Mouse (Mus musculus) liver, embryonic 12.5 days (tissue): Measurements from ENCODE around the gene B3gntl1. TPM values are rescaled to one million over a fixed set of nuclear protein-coding genes. Genes with fewer than 3 reads are reported as not detected.

Experiments used
- ATAC-seq: fragments of 200-750 bp; cut with Nextera tagmentation; 2 replicates; pipeline ENCODE4 v1.8.0; 2017; ENCODE audit warnings: moderate number of reproducible peaks, mild to moderate bottlenecking, moderate library complexity
- H3K27ac ChIP-seq: fragments of 300-500 bp; sonication (generic); 2 replicates; pipeline ENCODE4 v1.5.1; 2016; ENCODE audit warnings: mild to moderate bottlenecking
- H3K27me3 ChIP-seq: fragments of 300-500 bp; sonication (generic); replicated peaks from 2 replicates; pipeline ENCODE4 v1.6.1; 2016; ENCODE audit warnings: mild to moderate bottlenecking, moderate library complexity
- H3K36me3 ChIP-seq: fragments of 300-500 bp; sonication (generic); 2 replicates; pipeline ENCODE4 v1.6.1; 2016; ENCODE audit warnings: mild to moderate bottlenecking, moderate library complexity
- H3K4me1 ChIP-seq: fragments of 300-500 bp; sonication (generic); 2 replicates; pipeline ENCODE4 v1.6.1; 2016
- H3K4me2 ChIP-seq: fragments of 300-500 bp; sonication (generic); 2 replicates; pipeline ENCODE4 v1.6.1; 2016; ENCODE audit warnings: mild to moderate bottlenecking, moderate library complexity
- H3K4me3 ChIP-seq: fragments of 300-500 bp; sonication (generic); 2 replicates; pipeline ENCODE4 v1.5.1; 2016; ENCODE audit warnings: mild to moderate bottlenecking, moderate library complexity
- H3K9ac ChIP-seq: fragments of 300-500 bp; sonication (generic); 2 replicates; pipeline ENCODE4 v1.6.1; 2016; ENCODE audit warnings: mild to moderate bottlenecking, moderate library complexity
- H3K9me3 ChIP-seq: fragments of 300-500 bp; sonication (generic); replicated peaks from 2 replicates; pipeline ENCODE4 v1.6.1; 2016; ENCODE audit warnings: mild to moderate bottlenecking, moderate library complexity
- WGBS: fragments of 180-500 bp; shearing (Covaris S2); methylation state at CpG from one replicate; pipeline ENCODE4 v1.1.7; 2016; ENCODE audit not compliant: insufficient replicate concordance; 5-methylcytosine and 5-hydroxymethylcytosine counted together
- polyA plus RNA-seq: library from polyadenylated mRNA; unstranded; fragments of >200 nt; fragmentation: Nextera tagmentation; extraction: Ambion mirVana; gene quantifications from 2 replicates; pipeline ENCODE4 v1.2.1, GENCODE M21; 2016

Gene B3gntl1
- 2.5 and 2.9 TPM in 2 replicates for polyA plus RNA-seq

- Histone ChIP-seq H3K9ac (peak within 1 kb of the TSS; percentile 68), H3K27me3 (no peaks in the 10 kb centered on the region), H3K4me3 (peak within 1 kb of the TSS; percentile 72), H3K4me2 (peak within 1 kb of the TSS; percentile 93), H3K9me3 (no peaks in the 10 kb centered on the region), H3K36me3 (peaks cover 5% of the 10 kb centered on the region; the same call in 1 of the 2 replicates), H3K4me1 (peaks cover 17% of the 10 kb centered on the region), H3K27ac (peak within 1 kb of the TSS; percentile 76)
- ATAC-seq = peak; percentile 100
- WGBS = under 1% methylated on average over 46 of the region's 46 CpGs
These were observed at the start of gene B3gntl1 for GRCm38 (mm10) chr11:121672990-121673572. TSS of gene B3gntl1 (minus strand) at chr11:121673153.

GRCm38 (mm10) chr11:121722434-121722833 is 49.5 kb upstream of the B3gntl1 start:
- Histone ChIP-seq H3K36me3 (no peaks in the 10 kb centered on the region), H3K9ac (no peak overlapping the region), H3K4me2 (no peak overlapping the region)

GRCm38 (mm10) chr11:121720752-121721151 is 47.8 kb upstream of the B3gntl1 start:
- 69% methylated on average over 3 of the region's 3 CpGs for WGBS

More at GRCm38 (mm10) chr11:121722434-121722833, 49.5 kb upstream of the B3gntl1 start:
- Histone ChIP-seq H3K4me1 (no peaks in the 10 kb centered on the region), H3K4me3 (no peak overlapping the region), H3K27ac (no peak overlapping the region), H3K9me3 (no peaks in the 10 kb centered on the region), H3K27me3 (no peaks in the 10 kb centered on the region)
- ATAC-seq = no peak
- 43% methylated on average over 2 of the region's 2 CpGs for WGBS

GRCm38 (mm10) chr11:121717724-121718123 is 44.8 kb upstream of the B3gntl1 start:
- H3K4me1 ChIP-seq = no peaks in the 10 kb centered on the region
- no peaks in the 10 kb centered on the region for H3K36me3 ChIP-seq
- 45% methylated on average over 6 of the region's 6 CpGs for WGBS
- no peak overlapping the region for H3K27ac ChIP-seq
- no peak overlapping the region for H3K9ac ChIP-seq
- no peak overlapping the region for H3K4me2 ChIP-seq
- no peaks in the 10 kb centered on the region for H3K27me3 ChIP-seq
- no peak for ATAC-seq
- no peak overlapping the region for H3K4me3 ChIP-seq
- no peaks in the 10 kb centered on the region for H3K9me3 ChIP-seq

More at GRCm38 (mm10) chr11:121720752-121721151, 47.8 kb upstream of the B3gntl1 start:
- no peak overlapping the region for H3K27ac ChIP-seq
- no peak overlapping the region for H3K4me2 ChIP-seq
- no peak overlapping the region for H3K9ac ChIP-seq
- no peaks in the 10 kb centered on the region for H3K27me3 ChIP-seq
- H3K4me3 ChIP-seq = no peak overlapping the region
- H3K4me1 ChIP-seq = no peaks in the 10 kb centered on the region
- no peaks in the 10 kb centered on the region for H3K36me3 ChIP-seq
- no peak for ATAC-seq
- no peaks in the 10 kb centered on the region for H3K9me3 ChIP-seq

- no peak for ATAC-seq
- Histone ChIP-seq H3K9me3 (no peaks in the 10 kb centered on the region), H3K36me3 (no peaks in the 10 kb centered on the region), H3K4me2 (no peak overlapping the region), H3K4me3 (no peak overlapping the region), H3K4me1 (no peaks in the 10 kb centered on the region), H3K27me3 (peaks cover under 1% of the 10 kb centered on the region; the same call in 1 of the 2 replicates), H3K9ac (no peak overlapping the region), H3K27ac (no peak overlapping the region)
- WGBS = 68% methylated on average over 2 of the region's 2 CpGs
These were observed 42.0 kb upstream of the B3gntl1 start for GRCm38 (mm10) chr11:121714745-121715485.

- no peak overlapping the region for H3K27ac ChIP-seq
- H3K9me3 ChIP-seq = no peaks in the 10 kb centered on the region
- WGBS = 67% methylated on average over 2 of the region's 2 CpGs
- ATAC-seq = no peak
- no peak overlapping the region for H3K4me3 ChIP-seq
- H3K36me3 ChIP-seq = no peaks in the 10 kb centered on the region
- no peak overlapping the region for H3K9ac ChIP-seq
- H3K4me2 ChIP-seq = no peak overlapping the region
- H3K27me3 ChIP-seq = peaks cover 12% of the 10 kb centered on the region; the same call in 1 of the 2 replicates
- no peaks in the 10 kb centered on the region for H3K4me1 ChIP-seq
These were observed 40.6 kb upstream of the B3gntl1 start for GRCm38 (mm10) chr11:121713569-121713968.

- ATAC-seq = no peak
- Histone ChIP-seq H3K4me2 (no peak overlapping the region), H3K27me3 (peaks cover 18% of the 10 kb centered on the region), H3K4me3 (no peak overlapping the region), H3K36me3 (no peaks in the 10 kb centered on the region), H3K27ac (no peak overlapping the region), H3K4me1 (no peaks in the 10 kb centered on the region), H3K9me3 (no peaks in the 10 kb centered on the region), H3K9ac (no peak overlapping the region)
- 47% methylated on average over 6 of the region's 6 CpGs for WGBS
These were observed 40.0 kb upstream of the B3gntl1 start for GRCm38 (mm10) chr11:121712987-121713386.

DNA sequence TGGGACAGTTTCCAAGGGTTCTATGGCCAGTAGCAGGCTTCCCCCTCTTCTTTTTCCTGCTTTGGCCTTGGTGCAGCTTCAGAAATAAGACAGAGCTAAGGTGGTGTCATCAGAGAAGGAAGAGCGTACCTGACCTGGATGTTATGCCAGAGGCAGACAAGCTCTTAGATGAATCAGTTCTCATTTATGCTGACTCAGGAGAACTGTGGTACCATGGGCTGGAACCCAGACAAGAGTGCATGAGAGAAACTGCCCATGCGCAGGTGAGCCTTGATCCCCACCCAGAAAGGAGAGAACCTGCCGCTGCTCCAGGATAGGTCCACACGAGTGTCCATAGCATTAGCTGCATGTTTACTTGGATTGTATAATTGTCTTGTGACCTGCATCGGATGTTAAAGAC is 37.3 kb upstream of the B3gntl1 start:
- no peak overlapping the region for H3K4me3 ChIP-seq
- H3K9ac ChIP-seq = no peak overlapping the region
- H3K27ac ChIP-seq = no peak overlapping the region
- H3K27me3 ChIP-seq = peaks cover 36% of the 10 kb centered on the region
- H3K4me1 ChIP-seq = no peaks in the 10 kb centered on the region
- 79% methylated on average over 5 of the region's 5 CpGs for WGBS
- H3K36me3 ChIP-seq = no peaks in the 10 kb centered on the region
- no peak for ATAC-seq
- no peak overlapping the region for H3K4me2 ChIP-seq
- H3K9me3 ChIP-seq = no peaks in the 10 kb centered on the region

DNA sequence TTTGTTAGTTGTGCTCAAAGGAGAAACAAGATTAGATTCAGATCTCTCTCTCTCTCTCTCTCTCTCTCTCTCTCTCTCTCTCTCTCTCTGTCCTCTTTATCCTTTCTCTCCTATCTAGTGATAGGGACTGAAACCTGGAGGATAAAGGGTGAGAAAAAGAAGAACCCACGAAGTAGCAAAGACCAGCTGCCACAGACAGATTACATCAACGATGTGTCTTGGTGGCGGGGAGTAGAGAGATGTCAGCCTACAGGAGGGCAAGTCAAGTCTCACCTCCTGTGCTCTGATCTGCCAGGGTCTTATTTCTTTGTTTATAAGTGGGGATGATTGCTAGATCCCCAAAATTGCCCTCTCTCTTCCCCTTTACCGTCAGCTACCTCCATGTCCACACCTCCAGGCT is 36.3 kb upstream of the B3gntl1 start:
- WGBS = 39% methylated on average over 4 of the region's 4 CpGs
- Histone ChIP-seq H3K4me3 (no peak overlapping the region), H3K9me3 (no peaks in the 10 kb centered on the region), H3K4me1 (no peaks in the 10 kb centered on the region), H3K36me3 (no peaks in the 10 kb centered on the region), H3K27ac (no peak overlapping the region), H3K4me2 (no peak overlapping the region), H3K9ac (no peak overlapping the region), H3K27me3 (peaks cover 46% of the 10 kb centered on the region)
- ATAC-seq = no peak

GRCm38 (mm10) chr11:121706521-121707005 is 33.6 kb upstream of the B3gntl1 start:
- Histone ChIP-seq H3K27me3 (peaks cover 73% of the 10 kb centered on the region), H3K4me2 (no peak overlapping the region), H3K36me3 (no peaks in the 10 kb centered on the region), H3K4me1 (peaks cover 16% of the 10 kb centered on the region), H3K4me3 (no peak overlapping the region), H3K27ac (no peak overlapping the region), H3K9me3 (no peaks in the 10 kb centered on the region), H3K9ac (no peak overlapping the region)
- WGBS = 25% methylated on average over 7 of the region's 7 CpGs
- ATAC-seq = no peak

DNA sequence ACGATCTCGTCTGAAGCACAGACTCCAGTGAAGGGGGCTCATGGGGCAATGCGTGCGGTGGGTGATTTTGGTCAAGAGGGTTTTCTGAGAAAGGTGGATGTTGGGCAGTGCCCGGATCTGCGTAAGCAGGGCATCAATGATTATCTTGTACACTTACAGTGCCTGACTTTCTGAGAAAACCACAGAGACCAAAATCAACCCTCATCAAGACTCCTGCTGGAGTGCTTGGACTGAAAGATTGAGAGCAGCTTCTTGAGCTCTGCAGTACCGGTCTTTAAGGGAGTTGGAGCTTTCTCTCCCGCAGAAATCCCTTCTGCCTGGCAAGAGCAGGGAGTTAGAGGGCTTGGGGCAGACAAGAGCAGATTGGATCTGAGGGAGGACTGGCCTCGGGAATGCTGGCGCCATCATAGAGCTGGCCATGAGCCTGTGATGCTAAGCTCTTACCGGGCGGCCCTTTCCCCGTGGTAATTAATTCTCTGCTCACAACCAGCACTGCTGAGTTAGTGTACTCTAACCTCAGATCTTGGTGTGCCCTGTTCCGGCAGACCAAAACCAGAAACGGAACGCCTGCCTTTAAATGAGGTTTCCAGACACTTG is 30.8 kb upstream of the B3gntl1 start:
- H3K9ac ChIP-seq = no peak overlapping the region
- WGBS = 16% methylated on average over 16 of the region's 16 CpGs

More for the DNA sequence above, 30.8 kb upstream of the B3gntl1 start:
- H3K27me3 ChIP-seq = peaks cover 81% of the 10 kb centered on the region
- H3K9me3 ChIP-seq = no peaks in the 10 kb centered on the region
- H3K4me1 ChIP-seq = peaks cover 16% of the 10 kb centered on the region
- peak overlapping the region; percentile 58 for H3K4me3 ChIP-seq
- H3K27ac ChIP-seq = no peak overlapping the region
- no peak for ATAC-seq
- peak overlapping the region; percentile 83 for H3K4me2 ChIP-seq
- no peaks in the 10 kb centered on the region for H3K36me3 ChIP-seq
